Mouse (Mus musculus) left cerebral cortex, adult 2 months (tissue): Measurements from ENCODE around the gene Kctd10. TPM values are rescaled to one million over a fixed set of nuclear protein-coding genes. Genes with fewer than 3 reads are reported as not detected.

Experiments
- DNase-seq, 2 experiments: peaks; one replicate each; pipeline ENCODE4 v3.0.0; 2021 to 2022; ENCODE audit warnings: low spot score in 2 of 2, mixed read lengths in 1 of 2; ENCODE audit errors: extremely low spot score in 1 of 2
- H3K27ac ChIP-seq: fragments of 200-600 bp; 2 replicates; pipeline ENCODE4 v1.8.1; 2022
- H3K4me3 ChIP-seq: fragments of 200-600 bp; 2 replicates; pipeline ENCODE4 v1.8.1; 2022
- CTCF ChIP-seq: fragments of 200-600 bp; IDR thresholded peaks from 2 replicates; pipeline ENCODE4 v1.8.1; 2022; ENCODE audit warnings: antibody characterized with exemption, mild to moderate bottlenecking, moderate library complexity
- intact Hi-C: fragments of 180-260 bp; cut with DNase I; formaldehyde crosslinking; loops from one replicate; pipeline ENCODE4 v1.15.1; 2025
- total RNA-seq, 2 experiments: library from RNA; stranded (reverse); gene quantifications; 2 replicates each; pipeline ENCODE4 v1.2.3; 2021

Kctd10 gene
- total RNA-seq, 2 experiments from 2014 or later, result 56.8 to 58.8 TPM

DNA sequence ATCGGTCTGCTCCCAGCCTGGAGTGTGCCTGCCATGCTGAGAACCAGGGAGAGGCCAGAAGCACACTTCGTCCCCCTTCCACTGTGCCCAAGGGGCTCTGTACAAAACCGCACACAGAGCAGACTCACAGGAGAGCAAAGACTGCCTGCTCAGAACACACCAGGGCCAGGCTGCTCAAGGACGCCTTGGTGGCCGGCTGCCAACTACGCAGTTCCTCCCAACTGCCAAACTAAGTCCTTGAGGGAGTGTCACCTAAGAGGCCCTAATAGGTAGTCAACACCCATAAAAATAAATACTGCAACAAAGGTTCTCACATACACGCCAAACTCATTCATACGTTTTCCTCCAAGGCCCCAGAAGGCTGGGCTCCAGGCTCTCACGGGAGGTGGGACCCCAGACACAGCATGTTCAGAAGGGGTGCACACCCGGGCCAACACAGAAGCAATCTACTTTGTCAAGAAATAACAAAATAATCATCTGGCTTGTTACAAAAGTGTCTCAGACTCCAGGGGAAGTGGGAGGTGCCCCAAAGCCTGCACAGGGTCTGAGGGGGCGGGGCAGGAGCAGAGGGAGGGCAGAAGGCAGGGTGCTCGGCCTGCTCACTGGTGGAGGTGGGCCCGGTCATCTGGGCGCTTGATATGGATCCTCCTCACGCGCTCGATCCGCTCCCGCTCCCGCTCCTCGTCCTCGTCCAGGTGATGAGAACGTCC, 15.1 kb downstream of the Kctd10 start:
- no peak for TF ChIP-seq CTCF
- Histone ChIP-seq H3K4me3 (no peak overlapping the region), H3K27ac (no peak overlapping the region)
- intact Hi-C loops, result no loop called here
- DNase-seq, result no peak

DNA sequence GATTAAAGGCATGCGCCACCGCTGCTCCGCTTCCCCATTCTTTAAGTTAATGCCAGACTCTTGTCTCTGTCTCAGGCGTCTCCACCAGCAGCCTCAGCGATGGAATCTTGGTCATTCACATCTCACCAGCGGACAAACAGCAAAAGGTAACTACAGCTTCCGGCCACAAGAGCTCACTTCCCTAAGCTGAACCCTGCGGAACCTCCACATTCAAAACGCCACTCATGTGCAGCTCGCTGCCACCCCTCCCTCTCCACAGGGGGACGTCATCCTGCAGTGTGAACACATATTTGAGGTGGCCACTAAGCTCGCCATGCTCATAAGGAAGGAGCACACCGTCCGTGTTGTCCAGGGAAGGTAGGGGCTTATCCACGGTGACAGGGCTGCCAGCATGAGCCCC, 19.3 kb downstream of the Kctd10 start:
- intact Hi-C loops, result no loop called here
- Histone ChIP-seq H3K4me3 (no peak overlapping the region), H3K27ac (no peak overlapping the region)
- no peak for TF ChIP-seq CTCF
- DNase-seq, result no peak

DNA sequence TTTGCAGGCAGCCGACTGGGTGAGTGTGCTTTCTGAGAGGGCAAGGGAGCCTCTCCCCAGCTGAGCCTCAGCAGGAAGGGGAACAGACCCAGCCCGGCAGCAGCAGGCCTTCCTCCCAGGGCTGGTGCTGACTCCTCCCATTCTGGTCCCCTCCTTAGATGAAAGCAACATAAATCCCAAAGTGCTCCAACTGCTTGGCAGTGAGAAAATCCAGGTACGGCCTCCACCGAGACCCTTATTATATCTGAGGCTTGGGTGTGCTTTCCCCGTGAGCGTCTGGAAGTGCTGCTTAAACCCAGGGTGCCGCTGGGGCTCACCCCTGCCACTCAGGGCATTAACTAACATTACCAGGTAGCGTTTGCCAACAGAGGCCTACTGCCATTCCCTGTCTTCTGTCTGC, 20.7 kb downstream of the Kctd10 start:
- TF ChIP-seq CTCF, result no peak
- H3K4me3 ChIP-seq, result no peak overlapping the region
- intact Hi-C loops, result loop anchor here (2.0 kb wide), 1 partner anchor 21 kb away; the partner anchor contains the start of genes Kctd10 and Ube3b
- no peak for DNase-seq
- peak overlapping the region; percentile 16; the same call in 1 of the 2 replicates for H3K27ac ChIP-seq

DNA sequence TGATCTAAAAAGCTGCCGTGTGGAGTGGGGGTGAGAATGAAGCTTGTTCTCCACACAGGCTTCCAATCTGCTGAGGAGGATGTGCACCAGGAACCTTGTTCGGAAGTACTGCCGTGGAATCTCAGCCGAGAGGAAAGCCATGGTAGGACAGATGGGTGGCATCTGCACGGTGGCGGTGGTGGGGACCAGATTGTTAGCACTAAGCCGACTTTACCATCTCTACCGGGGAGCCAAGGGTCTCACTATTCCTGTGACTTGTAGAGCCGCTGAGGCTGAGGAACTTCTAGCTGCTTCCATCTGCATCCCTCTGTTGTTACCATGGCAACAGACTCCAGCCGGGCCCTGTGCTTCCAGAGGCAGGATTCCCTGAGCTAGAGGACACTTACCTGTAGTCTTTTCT, 21.5 kb downstream of the Kctd10 start:
- peak; percentile 36 to 43 for DNase-seq
- intact Hi-C loops, result loop anchor here (2.0 kb wide), 1 partner anchor 22 kb away; the partner anchor contains the start of genes Kctd10 and Ube3b
- no peak for TF ChIP-seq CTCF
- peak overlapping the region; percentile 16; the same call in 1 of the 2 replicates for H3K27ac ChIP-seq
- H3K4me3 ChIP-seq, result no peak overlapping the region

DNA sequence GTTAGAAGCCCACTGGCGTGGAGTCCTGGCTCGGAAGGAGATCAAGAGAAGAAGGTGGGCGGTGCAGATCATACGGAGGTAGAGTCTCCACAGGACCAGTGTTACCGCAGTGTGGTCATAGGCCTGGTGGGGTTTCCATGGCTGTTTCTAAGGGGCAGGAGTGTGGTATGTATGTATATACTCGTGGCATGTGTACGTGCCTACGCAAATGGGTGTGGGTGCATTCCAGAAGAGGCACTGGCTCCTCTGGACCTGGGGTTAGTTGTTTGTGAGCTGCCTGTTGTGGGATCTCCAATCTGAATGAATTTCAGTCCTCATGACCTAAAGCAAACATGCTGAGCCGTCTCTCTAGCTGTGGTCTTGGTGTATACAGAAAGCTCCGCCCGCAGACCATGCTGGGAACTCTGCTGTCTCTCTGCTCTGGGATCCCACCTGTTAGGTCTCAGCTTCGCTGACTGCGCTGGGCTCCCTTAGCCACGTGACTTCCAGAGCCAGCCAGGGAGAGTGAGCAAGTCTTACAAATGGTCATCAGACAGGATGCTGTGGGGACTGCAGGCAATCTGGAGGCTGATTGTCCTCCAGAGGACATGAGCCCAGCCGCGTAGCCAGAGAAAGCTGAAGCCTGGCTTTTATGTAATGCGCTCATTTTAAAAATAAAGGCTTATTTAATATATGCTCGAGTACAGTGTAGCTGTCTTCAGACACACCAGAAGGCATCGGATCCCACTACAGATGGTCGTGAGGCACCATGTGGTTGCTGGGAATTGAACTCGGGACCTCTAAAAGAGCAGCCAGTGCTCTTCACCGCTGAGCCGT, 23.2 kb downstream of the Kctd10 start:
- intact Hi-C loops, result loop anchor here (2.0 kb wide), 1 partner anchor 44 kb away; no protein-coding TSS in a partner anchor
- no peak for DNase-seq
- Histone ChIP-seq H3K4me3 (no peak overlapping the region), H3K27ac (peak overlapping the region; percentile 73)
- TF ChIP-seq CTCF, result no peak

DNA sequence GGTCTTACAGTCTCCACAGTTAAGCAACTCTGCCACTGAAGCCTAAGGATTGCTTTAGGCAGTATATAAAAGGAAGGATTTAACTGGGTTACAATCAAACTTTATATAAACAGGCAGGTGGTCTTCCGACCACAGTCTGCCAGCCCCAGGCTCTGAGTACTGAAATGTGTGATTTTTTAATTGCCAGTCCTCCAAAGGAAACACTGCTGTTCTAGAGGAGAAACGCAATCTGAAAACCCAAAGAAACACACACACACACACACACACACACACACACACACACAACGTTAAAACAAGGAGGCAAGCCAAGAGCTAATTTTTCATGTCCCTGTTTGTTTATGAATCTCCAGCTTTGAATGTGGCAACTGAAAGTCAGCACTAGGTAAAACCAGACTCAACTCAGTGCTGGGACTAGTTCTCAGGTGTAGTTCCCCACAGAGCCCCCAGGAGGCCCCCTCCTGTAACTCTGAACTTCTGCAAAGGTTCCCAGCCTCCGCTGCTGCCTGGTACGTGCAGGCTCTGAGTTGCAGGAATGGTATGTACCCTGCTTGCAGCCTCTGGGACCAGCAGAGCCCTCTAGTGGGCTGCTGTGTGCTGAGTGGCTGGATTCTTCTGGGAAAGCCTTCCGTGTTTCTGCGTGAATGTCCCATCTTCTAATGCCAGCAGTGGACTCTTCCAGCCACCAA, 23.9 kb downstream of the Kctd10 start:
- DNase-seq, result peak; percentile 64
- TF ChIP-seq CTCF, result peak; percentile 80
- Histone ChIP-seq H3K4me3 (no peak overlapping the region), H3K27ac (peak overlapping the region; percentile 73)
- intact Hi-C loops, result loop anchor here (2.0 kb wide), 1 partner anchor 44 kb away; no protein-coding TSS in a partner anchor

DNA sequence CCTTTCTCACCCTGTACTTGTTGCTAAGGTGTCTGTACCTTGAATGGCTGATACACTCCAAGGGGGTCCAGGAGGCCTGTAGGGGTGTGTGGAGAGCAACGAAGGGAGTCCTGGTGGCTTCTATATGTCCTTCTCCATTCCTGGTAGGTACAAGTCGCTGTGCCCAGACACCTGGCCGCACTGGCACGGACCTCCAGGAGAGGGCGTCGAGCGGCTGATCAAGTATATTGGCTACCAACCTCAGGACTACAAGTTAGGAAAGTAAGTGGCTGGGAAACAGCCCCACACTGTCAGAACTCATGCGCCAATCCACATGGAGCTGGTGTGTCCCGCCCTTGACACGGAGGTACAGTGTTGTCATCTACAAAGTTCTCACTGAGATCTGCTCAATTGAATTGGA, 28.8 kb downstream of the Kctd10 start:
- Histone ChIP-seq H3K27ac (no peak overlapping the region), H3K4me3 (no peak overlapping the region)
- DNase-seq, result no peak
- intact Hi-C loops, result no loop called here
- TF ChIP-seq CTCF, result no peak; the same call in 1 of the 2 replicates

DNA sequence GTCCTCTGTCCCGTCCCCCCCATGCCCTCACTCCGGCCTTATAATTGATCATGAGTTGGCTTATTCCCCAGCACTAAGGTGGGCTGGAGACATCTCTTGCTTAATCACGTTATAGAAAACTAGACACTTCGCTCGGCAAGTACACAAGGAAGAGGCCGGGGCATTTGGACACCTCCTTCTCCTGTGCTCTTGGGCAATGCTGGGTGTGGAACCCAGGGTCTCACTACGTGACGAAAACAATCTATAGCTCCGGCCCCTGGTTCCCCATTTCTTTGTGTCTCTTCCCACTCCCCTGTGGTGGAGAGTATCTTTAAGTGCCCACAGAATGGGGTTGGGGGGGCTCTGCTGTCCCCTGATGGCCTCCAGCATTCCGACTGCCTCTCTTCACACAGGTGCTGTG, 33.3 kb downstream of the Kctd10 start:
- TF ChIP-seq CTCF, result no peak
- H3K27ac ChIP-seq, result no peak overlapping the region
- DNase-seq, result no peak
- intact Hi-C loops, result no loop called here
- no peak overlapping the region for H3K4me3 ChIP-seq

DNA sequence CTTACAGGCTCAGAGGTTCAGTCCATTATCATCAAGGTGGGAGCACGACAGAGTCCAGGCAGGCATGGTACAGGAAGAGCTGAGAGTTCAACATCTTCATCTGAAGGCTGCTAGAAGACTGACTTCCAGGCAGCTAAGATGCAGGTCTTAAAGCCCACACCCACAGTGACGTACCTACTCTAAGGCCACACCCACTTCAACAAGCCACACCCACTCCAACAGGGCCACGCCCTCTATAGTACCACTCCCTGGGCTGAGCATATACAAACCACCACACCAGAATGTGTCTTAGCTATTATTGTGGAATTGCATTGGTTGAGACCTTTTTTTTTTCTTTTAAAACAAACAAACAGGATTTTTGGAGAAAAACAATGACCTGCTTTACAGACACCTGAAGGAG, 34.8 kb downstream of the Kctd10 start:
- no peak for DNase-seq
- H3K27ac ChIP-seq, result no peak overlapping the region
- TF ChIP-seq CTCF, result no peak
- intact Hi-C loops, result no loop called here
- H3K4me3 ChIP-seq, result no peak overlapping the region

DNA sequence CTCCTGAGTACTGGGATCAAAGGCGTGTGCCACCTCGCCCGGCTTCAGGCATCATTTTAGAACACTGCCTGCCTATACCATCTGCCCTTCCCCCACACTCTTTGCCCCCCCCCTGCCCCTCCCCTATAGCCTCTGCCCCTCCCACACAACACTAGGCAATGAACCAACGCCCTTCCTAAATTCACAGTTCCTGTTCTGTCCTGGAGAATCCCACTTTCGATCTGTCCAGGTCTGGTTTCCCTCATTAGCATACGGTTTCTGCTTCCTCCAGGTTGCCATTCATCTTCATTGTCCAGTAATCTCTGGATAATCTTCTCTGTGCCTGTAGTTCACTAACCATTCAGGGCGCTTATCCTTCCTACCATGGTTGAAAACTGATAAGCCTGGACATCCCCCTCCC, 36.7 kb downstream of the Kctd10 start:
- no peak for TF ChIP-seq CTCF
- no peak overlapping the region for H3K27ac ChIP-seq
- DNase-seq, result no peak
- H3K4me3 ChIP-seq, result no peak overlapping the region
- intact Hi-C loops, result no loop called here

DNA sequence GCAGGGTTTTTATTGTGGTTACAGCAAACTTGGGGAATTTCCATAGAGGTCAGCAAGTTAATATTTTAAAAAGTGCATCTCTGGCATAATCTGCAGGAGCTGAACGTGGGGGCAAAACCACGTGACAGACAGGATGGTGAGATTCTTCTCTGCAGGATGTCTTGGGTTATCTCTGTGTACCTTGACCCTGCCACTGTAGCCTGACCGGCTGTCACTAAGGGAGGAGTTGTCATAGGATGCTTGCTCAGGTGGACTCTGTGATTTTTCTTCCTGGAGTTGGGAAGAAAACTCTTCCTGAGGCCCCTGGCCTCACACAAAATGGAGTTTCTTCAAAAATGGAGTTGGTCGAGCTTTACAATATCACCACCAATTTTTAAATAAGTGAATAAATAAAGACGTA, 37.3 kb downstream of the Kctd10 start:
- TF ChIP-seq CTCF, result no peak
- intact Hi-C loops, result no loop called here

More for the DNA sequence above, 37.3 kb downstream of the Kctd10 start:
- DNase-seq, result no peak
- Histone ChIP-seq H3K27ac (no peak overlapping the region), H3K4me3 (no peak overlapping the region)
